Mouse (Mus musculus): ENCODE results near the gene Fbxw8.

The Fbxw8 gene

GRCm38 (mm10) chr5:118019905-118020304 is 135.4 kb downstream of the Fbxw8 start:
- peaks cover 34% of the 10 kb centered on the region for H3K27me3 ChIP-seq (ENCODE audit: insufficient read depth, low read length)
- H3K9me3 ChIP-seq (ENCODE audit: low read length), result no peaks in the 10 kb centered on the region
- TF ChIP-seq POU5F1 (IDR thresholded peaks at IDR 0.05; ENCODE audit: borderline replicate concordance, low read length) (no peak), NANOG (IDR thresholded peaks at IDR 0.05; ENCODE audit: borderline replicate concordance, low read length) (no peak), CTCF (conservative IDR thresholded peaks at IDR 0.05; ENCODE audit: low read length) (no peak)
- H3K4me3 ChIP-seq (replicated peaks; ENCODE audit: low read length), result no peak overlapping the region
- H3K4me1 ChIP-seq (replicated peaks; ENCODE audit: low read depth, low read length), result peaks cover 13% of the 10 kb centered on the region
- no peaks in the 10 kb centered on the region for H3K36me3 ChIP-seq (ENCODE audit: insufficient read depth, low read length)

GRCm38 (mm10) chr5:118017527-118017926 is 137.7 kb downstream of the Fbxw8 start:
- no peaks in the 10 kb centered on the region for H3K9me3 ChIP-seq (ENCODE audit: low read length)
- no peaks in the 10 kb centered on the region for H3K36me3 ChIP-seq (ENCODE audit: insufficient read depth, low read length)
- no peak overlapping the region for H3K4me3 ChIP-seq (replicated peaks; ENCODE audit: low read length)
- TF ChIP-seq POU5F1 (IDR thresholded peaks at IDR 0.05; ENCODE audit: borderline replicate concordance, low read length), result no peak
- no peak for TF ChIP-seq NANOG (IDR thresholded peaks at IDR 0.05; ENCODE audit: borderline replicate concordance, low read length)
- TF ChIP-seq CTCF (conservative IDR thresholded peaks at IDR 0.05; ENCODE audit: low read length), result no peak
- peaks cover 25% of the 10 kb centered on the region for H3K27me3 ChIP-seq (ENCODE audit: insufficient read depth, low read length)
- H3K4me1 ChIP-seq (replicated peaks; ENCODE audit: low read depth, low read length), result peaks cover 21% of the 10 kb centered on the region

DNA sequence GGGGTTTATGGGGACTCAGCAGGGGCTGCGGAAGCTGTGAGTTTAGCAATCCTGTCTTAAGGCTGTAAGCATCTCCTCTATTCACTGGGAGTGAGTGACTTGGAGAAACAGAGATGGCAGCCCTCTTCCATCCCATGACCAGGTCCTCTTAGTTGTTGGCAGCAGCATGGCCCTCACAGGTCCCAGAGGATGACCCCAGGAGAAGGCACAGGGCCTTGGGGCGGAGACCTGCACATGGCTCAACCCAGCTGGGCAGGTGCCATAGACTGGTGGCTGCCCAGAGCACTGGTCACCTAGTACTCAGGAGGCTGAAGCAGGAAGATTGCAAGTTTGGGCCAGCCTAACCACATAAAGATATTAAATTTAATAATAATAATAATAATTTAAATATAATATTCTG is 139.6 kb downstream of the Fbxw8 start:
- TF ChIP-seq CTCF (conservative IDR thresholded peaks at IDR 0.05; ENCODE audit: low read length), result no peak
- no peak for TF ChIP-seq NANOG (IDR thresholded peaks at IDR 0.05; ENCODE audit: borderline replicate concordance, low read length)
- TF ChIP-seq POU5F1 (IDR thresholded peaks at IDR 0.05; ENCODE audit: borderline replicate concordance, low read length), result no peak

DNA sequence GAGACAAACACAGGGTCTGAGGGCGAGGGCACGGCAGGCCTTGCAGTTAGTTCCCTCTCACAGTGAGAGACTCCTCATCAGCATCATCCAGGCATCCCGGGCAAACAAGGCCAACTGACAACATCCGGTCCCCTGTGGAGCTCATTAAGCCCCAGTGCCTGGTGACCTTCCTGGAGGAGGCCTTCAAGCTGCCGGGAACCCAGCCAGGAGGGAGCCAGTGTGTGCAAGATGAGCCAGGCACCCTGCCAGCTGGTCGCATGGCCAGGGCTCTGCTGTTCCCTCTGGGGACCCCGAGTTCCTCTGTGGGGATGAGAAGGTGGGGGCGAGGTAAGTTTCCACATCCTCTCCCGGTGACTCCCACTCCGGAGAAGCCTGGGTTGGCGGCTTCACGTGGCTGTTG is 140.2 kb downstream of the Fbxw8 start:
- Histone ChIP-seq H3K27me3 (ENCODE audit: insufficient read depth, low read length) (peaks cover 19% of the 10 kb centered on the region), H3K4me1 (replicated peaks; ENCODE audit: low read depth, low read length) (peaks cover 35% of the 10 kb centered on the region), H3K9me3 (ENCODE audit: low read length) (no peaks in the 10 kb centered on the region), H3K36me3 (ENCODE audit: insufficient read depth, low read length) (peaks cover 4% of the 10 kb centered on the region), H3K4me3 (replicated peaks; ENCODE audit: low read length) (peak overlapping the region; percentile 43)
- TF ChIP-seq POU5F1 (IDR thresholded peaks at IDR 0.05; ENCODE audit: borderline replicate concordance, low read length) (no peak), NANOG (IDR thresholded peaks at IDR 0.05; ENCODE audit: borderline replicate concordance, low read length) (peak; percentile 10; the same call in 1 of the 2 replicates)

More for the DNA sequence above, 139.6 kb downstream of the Fbxw8 start:
- peaks cover 29% of the 10 kb centered on the region for H3K4me1 ChIP-seq (replicated peaks; ENCODE audit: low read depth, low read length)
- no peaks in the 10 kb centered on the region for H3K9me3 ChIP-seq (ENCODE audit: low read length)
- H3K4me3 ChIP-seq (replicated peaks; ENCODE audit: low read length), result no peak overlapping the region
- H3K36me3 ChIP-seq (ENCODE audit: insufficient read depth, low read length), result no peaks in the 10 kb centered on the region
- H3K27me3 ChIP-seq (ENCODE audit: insufficient read depth, low read length), result peaks cover 25% of the 10 kb centered on the region

Data from E14TG2a.4 (cell line).